Mouse (Mus musculus) lung, postnatal 36 days (tissue): ENCODE measurements around the gene Tmtc4.

Experiments used
- DNase-seq: peaks from one replicate; pipeline ENCODE4 v3.0.0; 2022; ENCODE audit warnings: mixed read lengths

The Tmtc4 gene

DNA sequence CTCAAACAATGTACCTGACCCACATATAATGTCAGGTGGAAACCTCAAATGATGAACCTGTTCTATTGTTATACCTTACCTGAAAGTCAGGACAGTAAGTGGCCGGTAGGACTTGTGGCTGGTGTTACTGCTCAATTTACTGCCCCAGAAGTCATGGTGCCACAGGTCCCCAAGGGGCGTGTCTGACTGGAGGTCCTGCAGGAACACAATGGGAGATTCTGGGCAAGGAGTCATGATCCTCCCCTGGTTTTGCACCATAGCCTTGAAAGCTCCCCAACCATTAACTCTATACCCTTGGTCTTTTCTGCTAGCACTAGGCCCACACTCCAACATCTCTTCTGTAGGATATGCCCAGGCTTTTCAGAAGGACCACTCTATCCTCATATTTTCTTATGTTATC, 10.7 kb downstream of the Tmtc4 start:
- DNase-seq = no peak

- DNase-seq = no peak
These were observed 15.8 kb downstream of the Tmtc4 start for GRCm38 (mm10) chr14:122968049-122968448.

GRCm38 (mm10) chr14:122957941-122958340, 25.9 kb downstream of the Tmtc4 start:
- no peak for DNase-seq

DNA sequence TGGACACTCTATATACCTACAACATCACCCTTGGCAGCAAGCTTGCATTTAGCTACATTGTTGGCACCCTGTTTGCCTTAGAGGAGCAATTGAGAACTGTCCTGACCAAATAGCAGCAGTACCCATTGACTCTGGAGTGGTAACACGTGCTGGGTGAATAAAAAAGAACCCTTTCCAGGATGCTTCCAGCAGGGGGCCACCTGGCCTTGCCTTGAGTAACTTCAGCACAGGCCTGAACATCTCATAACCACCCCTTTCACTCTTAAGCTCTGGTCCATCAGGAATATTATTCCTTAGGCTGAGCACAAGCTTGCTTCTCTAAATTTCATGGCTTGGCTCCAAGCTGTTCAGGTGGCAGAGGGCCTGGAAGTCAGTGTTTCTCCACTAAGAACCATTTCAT, 30.5 kb downstream of the Tmtc4 start:
- DNase-seq = peak; percentile 80

DNA sequence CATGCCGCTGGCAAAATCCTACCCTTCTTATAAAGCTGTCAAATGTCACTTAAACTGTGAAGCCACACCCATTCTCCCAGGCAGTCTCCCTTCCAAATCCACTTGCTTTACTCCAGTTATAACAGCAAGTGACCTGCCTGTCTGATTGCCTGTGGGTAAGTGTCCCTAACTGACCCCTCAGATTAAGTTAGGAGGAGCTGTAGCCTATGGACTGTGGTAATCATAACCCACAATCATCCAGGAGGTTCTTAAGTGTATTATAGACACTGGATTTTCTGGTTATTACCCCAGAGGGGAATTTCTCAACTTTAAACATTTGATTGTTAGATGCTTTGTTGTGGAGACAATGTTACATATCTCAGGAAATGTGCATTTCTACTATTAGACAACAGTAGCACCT, 31.3 kb downstream of the Tmtc4 start:
- no peak for DNase-seq

DNA sequence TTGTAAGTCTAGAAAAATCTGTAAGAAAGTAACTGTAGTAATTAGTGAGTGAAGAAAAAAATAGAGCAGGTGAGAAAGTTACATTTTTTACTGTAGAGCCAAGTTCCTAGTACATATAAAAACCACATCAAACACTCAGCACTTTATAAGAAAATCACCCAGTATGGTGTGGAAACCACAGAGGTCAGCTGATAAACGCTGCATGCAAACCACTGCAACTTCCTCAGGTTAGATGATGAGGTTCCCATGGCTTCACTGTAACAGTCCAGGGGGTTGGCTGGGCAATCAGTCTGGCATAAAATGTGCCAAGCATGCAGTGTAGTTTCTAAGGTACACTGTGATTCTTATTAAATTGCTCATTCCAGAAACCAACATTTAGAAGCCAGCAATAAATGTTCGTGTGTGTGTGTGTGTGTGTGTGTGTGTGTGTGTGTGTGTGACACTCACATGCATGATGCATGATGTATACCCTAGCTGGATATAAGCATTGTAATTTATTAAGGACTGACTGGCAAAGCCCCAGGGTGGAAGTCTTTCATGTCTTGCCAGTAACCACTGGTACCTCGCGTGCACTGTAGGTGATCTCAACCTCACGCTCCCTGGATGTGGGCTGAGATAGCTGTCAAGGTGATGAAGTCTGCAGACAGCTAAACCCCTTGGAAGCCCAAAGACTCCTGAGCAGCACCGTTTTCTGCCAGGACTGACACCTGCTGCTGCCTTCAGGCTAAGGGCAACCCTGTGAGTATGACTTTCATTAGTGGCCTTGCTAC, 32.0 kb downstream of the Tmtc4 start:
- DNase-seq = no peak

GRCm38 (mm10) chr14:122950915-122951314, 32.9 kb downstream of the Tmtc4 start:
- no peak for DNase-seq

DNA sequence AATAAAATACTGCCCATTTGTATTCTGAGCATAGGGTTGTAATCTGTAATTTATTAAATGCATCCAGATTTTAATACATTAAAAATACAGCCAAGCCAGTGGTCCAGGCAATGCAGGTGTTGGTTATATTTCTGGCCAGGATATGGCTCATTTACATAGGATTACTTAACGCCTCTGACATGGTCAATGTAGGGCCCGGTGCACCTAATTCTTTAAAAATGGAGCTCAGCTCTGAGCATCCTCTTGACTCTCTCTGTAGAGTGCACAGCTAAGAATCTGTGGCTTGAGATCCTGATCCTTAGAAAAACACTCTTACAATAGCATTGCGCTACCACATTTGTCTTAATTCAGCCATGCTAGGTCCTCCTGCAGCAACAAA, 40.4 kb downstream of the Tmtc4 start:
- DNase-seq = no peak

DNA sequence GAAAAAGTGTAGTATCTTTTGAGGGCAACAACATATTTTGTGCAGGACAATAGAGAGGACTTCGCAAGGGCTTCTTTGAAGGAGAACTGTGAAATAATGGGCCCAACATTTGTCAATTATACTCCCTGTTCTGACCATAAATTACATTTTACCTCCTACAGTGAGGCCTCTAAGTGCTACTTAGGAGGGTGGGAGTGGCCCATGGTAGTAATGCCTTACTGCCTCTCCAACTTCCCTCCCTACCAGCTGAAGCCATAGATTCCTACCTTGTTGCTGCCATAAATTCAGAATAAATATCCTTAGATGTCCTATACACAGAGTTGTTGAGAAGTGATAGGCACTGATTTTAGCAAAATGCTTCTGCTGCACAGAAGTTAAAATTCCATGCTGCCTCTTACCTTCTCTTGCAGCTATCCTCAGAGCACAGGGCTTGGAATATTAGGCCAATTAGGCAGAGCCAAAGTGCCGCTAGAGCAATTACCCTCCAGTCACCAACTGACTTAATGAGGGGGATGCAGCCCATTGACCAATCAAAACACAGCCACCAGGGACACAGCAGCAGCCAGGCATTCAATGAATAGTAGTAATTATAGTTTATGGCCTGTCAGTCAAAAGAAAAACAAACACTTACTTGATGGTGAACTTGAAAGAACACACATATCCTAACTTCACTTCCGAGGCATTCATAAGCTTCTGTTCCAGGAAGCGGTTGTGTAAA, 40.9 kb downstream of the Tmtc4 start:
- DNase-seq = no peak

DNA sequence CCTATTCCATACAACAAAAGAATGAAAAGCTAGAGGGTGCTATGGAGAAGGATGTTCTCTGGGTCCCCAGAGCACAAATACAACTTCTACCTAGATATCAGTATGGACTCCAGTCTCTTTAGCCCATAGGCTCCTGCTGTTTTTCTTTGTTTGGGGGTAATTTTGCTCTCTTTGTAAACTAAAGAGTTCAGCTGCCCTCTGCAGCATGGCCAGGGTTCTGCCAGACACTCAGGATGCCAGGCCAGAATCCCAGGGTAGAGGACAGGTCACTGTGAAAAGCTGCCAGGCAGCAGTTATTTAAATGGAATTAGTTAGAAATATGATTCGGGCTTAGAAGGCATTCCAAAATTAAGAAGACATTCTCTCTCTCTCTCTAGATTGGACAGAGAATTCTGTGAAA, 47.4 kb downstream of the Tmtc4 start:
- DNase-seq = no peak

DNA sequence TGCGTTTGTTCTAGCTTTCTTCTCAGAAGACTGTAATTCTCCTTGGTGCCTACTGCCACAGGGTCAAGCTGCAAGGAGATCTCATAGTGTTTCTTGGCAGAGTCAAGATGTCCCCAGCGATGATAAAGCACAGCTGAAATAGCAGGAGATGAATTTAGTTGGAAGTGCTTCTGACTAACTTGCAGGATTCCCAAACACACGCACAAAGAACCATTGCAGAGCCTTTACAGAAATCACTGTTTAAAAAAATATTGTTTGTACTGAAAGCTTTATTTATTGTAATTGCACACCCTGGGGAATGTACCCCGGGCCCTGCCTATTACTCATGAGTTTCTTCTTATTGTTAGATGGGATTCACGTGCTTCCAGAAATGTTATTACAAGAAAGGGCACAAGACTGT, 63.8 kb downstream of the Tmtc4 start:
- DNase-seq = no peak

GRCm38 (mm10) chr14:122917676-122918075, 66.2 kb downstream of the Tmtc4 start:
- no peak for DNase-seq

DNA sequence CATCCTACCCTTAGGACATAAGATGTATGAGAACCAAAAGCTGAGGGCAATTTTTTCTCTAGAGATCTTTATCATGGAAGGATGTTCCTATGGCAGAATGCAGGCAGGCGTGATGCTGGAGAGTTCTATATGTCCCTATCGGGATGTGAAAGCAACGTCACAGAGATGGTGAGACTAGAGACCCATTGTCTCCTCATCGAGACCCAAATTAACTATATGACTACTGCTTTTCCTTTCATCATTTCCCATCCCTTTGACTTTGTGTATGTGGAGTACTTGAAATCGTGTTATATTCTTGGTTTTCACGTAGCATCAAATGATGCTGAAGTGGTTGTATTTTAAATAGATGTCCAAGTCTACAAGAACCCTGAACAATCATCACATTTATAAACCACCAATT, 70.2 kb downstream of the Tmtc4 start, which contains the start of gene Ggact:
Ggact (minus strand) TSS at position 101 of the 400 bp plus-strand sequence.
- DNase-seq = no peak

DNA sequence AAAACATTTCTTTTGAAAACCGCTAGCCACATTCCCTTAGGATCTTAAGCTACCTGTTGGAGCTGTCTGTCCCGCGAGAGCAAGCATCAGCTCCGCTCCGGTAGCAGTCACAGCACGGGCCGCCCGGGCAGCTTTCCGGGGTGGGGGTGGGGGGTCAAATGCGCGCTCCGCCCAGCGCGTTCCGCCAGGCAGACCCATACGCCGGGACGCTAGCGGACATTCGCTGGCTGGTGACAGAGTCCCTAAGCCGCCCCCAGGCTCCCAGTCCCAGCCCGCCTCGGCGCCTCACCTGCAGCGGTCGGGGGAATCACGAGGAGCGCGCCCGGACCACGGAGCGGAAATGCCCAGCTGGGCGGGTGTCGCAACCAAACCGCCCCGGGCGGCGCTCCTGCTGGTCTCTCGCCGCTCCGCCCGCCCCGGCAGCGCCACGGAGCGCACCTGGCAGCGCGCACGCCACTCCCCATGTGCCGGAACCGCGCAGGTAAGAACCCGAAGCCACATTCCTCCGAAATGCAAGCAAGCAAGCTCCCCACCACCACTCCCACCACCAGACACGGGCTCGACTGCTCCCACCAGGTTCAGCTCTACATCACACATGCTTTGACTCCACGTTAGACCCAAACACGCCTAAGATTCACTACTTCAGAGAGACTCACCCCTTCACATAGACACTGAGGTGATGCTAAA, 70.9 kb downstream of the Tmtc4 start:
- DNase-seq = peak; percentile 75

DNA sequence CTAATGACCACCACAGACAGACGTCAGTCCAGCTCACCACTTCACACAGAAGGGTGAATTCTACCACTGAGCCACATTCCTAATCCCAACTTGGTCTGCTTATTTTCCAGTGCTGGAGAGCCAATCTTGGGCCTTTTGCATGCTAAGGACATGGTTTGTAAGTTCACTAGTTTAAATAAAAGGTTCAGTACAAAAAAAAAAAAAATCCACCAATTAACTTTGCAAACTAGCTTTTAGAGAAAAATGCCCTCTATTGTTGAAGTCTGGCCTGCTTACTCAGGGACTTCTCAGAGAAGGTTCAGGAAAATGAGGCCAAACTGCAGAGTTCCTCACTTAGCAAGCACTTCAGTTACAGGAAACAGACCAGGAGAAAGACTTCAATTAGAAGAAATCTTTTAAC, 71.7 kb downstream of the Tmtc4 start:
- DNase-seq = no peak

GRCm38 (mm10) chr14:122911265-122911664, 72.6 kb downstream of the Tmtc4 start:
- no peak for DNase-seq

DNA sequence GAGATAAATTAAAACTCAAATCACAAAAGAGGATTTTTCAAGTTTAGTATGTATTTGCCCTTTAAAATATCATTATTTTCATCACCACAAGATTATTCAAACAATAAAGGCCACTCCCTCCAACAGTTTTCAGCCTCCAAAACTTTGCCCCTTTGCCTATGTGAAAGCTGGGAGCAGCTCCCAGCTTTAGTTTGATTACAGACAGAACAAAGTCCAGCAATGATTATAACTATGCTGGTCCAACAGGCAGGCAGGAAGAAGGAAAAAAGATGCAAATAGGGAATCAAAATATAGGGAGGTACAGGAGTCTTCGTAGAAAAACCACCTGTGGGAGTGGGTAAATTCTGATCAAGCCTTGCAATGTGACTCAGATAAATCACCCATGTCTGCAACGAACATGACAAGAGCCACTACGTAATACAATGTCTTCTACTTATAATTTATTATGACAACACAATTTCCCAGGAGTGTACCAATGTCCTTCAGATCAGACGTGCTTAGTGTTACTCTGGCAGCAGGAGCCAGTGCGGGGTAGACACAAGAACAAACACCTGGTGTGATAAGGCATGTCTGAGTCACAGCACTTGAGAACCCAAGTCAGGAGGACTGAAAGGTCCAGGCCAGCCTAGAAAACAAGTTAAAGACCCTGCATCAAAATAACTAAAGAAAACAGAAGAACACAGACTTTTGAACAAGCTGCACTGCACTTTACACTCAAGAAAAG, 74.3 kb downstream of the Tmtc4 start:
- peak; percentile 58 for DNase-seq

- no peak for DNase-seq
These were observed 75.8 kb downstream of the Tmtc4 start for GRCm38 (mm10) chr14:122908075-122908474.

- no peak for DNase-seq
These were observed 78.8 kb downstream of the Tmtc4 start for GRCm38 (mm10) chr14:122905007-122905406.

GRCm38 (mm10) chr14:122903923-122904351, 79.9 kb downstream of the Tmtc4 start:
- peak; percentile 64 for DNase-seq

DNA sequence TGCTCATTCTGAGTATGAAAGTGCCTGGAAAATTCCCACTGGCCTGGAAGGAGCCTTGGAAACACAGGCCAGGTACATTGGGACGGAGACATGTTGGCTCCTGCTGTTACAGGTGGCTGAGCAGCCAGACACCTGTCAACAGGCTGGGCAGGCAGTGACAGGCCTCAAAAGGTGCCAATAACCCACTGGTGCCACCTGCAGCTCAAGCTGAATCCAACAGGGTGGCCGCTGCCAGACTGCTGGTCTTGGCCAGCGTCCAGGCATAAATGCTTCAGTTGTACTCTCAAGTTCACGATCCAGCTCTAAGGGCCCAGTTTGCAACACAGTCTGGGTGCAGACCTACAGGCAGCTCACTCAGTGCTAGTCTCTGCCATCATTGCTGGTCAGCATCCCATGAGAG, 81.0 kb downstream of the Tmtc4 start:
- peak; percentile 88 for DNase-seq

- peak; percentile 42 for DNase-seq
These were observed 81.7 kb downstream of the Tmtc4 start for GRCm38 (mm10) chr14:122902136-122902535.

GRCm38 (mm10) chr14:122901715-122902114, 82.1 kb downstream of the Tmtc4 start:
- DNase-seq = no peak
